Mouse (Mus musculus) bone marrow, adult 2 months (tissue): ENCODE results near the gene Hsd3b7. TPM values are rescaled to one million over a fixed set of nuclear protein-coding genes. Genes with fewer than 3 reads are reported as not detected.
A peak's percentile ranks its signal among the peaks of the same experiment; 100 is the strongest.

Experiments
- H3K27ac ChIP-seq: fragments of 200-500 bp; 2 replicates; pipeline ENCODE4 v1.5.1; 2012; ENCODE audit warnings: low read depth, mild to moderate bottlenecking, control low read depth, inconsistent platforms, low read length; ENCODE audit not compliant: control insufficient read depth, poor library complexity, insufficient read depth
- H3K4me1 ChIP-seq: fragments of 200-500 bp; 2 replicates; pipeline ENCODE4 v1.6.1; 2011; ENCODE audit warnings: low read length; ENCODE audit not compliant: control insufficient read depth, insufficient read depth
- H3K4me3 ChIP-seq: fragments of 200-500 bp; replicated peaks from 2 replicates; pipeline ENCODE3; 2011; ENCODE audit warnings: mild to moderate bottlenecking, low read depth, low read length, control low read depth; ENCODE audit not compliant: control insufficient read depth
- CTCF ChIP-seq: fragments of 200-500 bp; IDR thresholded peaks from 2 replicates; pipeline ENCODE4 v1.5.1; 2011; ENCODE audit warnings: low read length, control low read depth; ENCODE audit not compliant: control insufficient read depth, insufficient read depth
- POLR2A ChIP-seq: fragments of 200-500 bp; IDR thresholded peaks from 2 replicates; pipeline ENCODE4 v1.6.1; 2011; ENCODE audit warnings: low read depth, mild to moderate bottlenecking, control low read depth, low read length, borderline replicate concordance; ENCODE audit not compliant: control insufficient read depth
- WGBS: fragments of 180-500 bp; shearing (Covaris S2); methylation state at CpG from one replicate; pipeline ENCODE4 v1.1.7; 2018; 5-methylcytosine and 5-hydroxymethylcytosine counted together
- polyA plus RNA-seq: library from polyadenylated mRNA; stranded (reverse); fragments of >200 nt; gene quantifications from 2 replicates; pipeline ENCODE4 v1.2.4, GENCODE M21; 2011; ENCODE audit warnings: low replicate concordance; ENCODE audit not compliant: missing spikeins, insufficient read depth, insufficient read length

The Hsd3b7 gene
- polyA plus RNA-seq, 1 experiment: 23.4 TPM

GRCm38 (mm10) chr7:127849973-127850875, 49.8 kb downstream of the Hsd3b7 start:
- no peak overlapping the region for H3K4me3 ChIP-seq
- TF ChIP-seq POLR2A: no peak
- no peak for TF ChIP-seq CTCF
- H3K4me1 ChIP-seq: no peaks in the 10 kb centered on the region
- 0 out of 2 replicates have a peak overlapping the region, but pooled peaks have one; percentile 12 for H3K27ac ChIP-seq
- 57% methylated on average over 6 of the region's 6 CpGs for WGBS

DNA sequence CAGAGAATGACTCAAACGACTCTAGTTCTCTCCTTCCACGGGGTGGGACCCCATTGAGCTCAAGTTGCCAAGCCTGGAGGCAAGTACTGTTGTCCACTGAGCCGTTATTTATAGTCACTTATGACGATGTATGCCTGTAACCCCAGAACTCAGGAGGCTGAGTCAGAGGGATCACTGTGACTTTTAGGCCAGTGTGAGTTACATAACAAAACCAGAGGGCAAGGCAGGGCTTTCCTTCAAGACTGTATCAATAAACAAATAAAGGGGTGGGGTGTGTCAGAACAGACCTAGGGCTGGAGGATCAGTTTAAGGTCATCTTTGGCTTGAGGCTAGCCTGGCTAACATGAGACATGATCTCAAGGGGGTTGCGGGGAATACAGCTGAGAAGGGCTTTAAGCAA, 50.5 kb downstream of the Hsd3b7 start:
- no peak overlapping the region for H3K27ac ChIP-seq
- no peak overlapping the region for H3K4me3 ChIP-seq
- 54% methylated on average over 5 of the region's 5 CpGs for WGBS
- TF ChIP-seq CTCF: no peak
- TF ChIP-seq POLR2A: no peak
- H3K4me1 ChIP-seq: no peaks in the 10 kb centered on the region

Other genes starting within 250 kb of the Hsd3b7 start
- gene Tmem265, start 239.2 kb upstream of the Hsd3b7 start, polyA plus RNA-seq: 20.5 and 41.0 TPM in 2 replicates
- 83.6 and 169 TPM in 2 replicates for gene Phkg2, start 227.3 kb upstream of the Hsd3b7 start, polyA plus RNA-seq
- 9.9 and 15.2 TPM in 2 replicates for gene Ccdc189, start 212.0 kb upstream of the Hsd3b7 start, polyA plus RNA-seq
- gene Rnf40, start 211.8 kb upstream of the Hsd3b7 start, polyA plus RNA-seq: 52.7 and 66.7 TPM in 2 replicates
- gene Zfp629, start 184.8 kb upstream of the Hsd3b7 start, polyA plus RNA-seq: 6.3 and 14.2 TPM in 2 replicates
- gene Bcl7c, start 91.7 kb upstream of the Hsd3b7 start, polyA plus RNA-seq: 44.5 and 65.5 TPM in 2 replicates
- not detected in 2 replicates for gene Ctf1, start 87.9 kb upstream of the Hsd3b7 start, polyA plus RNA-seq
- not detected in 2 replicates for gene Ctf2, start 68.4 kb upstream of the Hsd3b7 start, polyA plus RNA-seq
- 18.8 and 23.0 TPM in 2 replicates for gene Fbxl19, start 56.1 kb upstream of the Hsd3b7 start, polyA plus RNA-seq
- gene Orai3, start 30.8 kb upstream of the Hsd3b7 start, polyA plus RNA-seq: 7.6 and 14.6 TPM in 2 replicates
- gene Setd1a, start 23.9 kb upstream of the Hsd3b7 start, polyA plus RNA-seq: 24.2 and 36.3 TPM in 2 replicates
- gene Gm49388, start 15.0 kb upstream of the Hsd3b7 start, polyA plus RNA-seq: 0.75 TPM in 1 of 2 replicates, not detected in the other
- gene Stx4a, start 23.7 kb downstream of the Hsd3b7 start, polyA plus RNA-seq: 246 and 342 TPM in 2 replicates
- gene Stx1b, start 23.9 kb downstream of the Hsd3b7 start, polyA plus RNA-seq: 1.1 and 1.8 TPM in 2 replicates
- 15.9 and 24.7 TPM in 2 replicates for gene Zfp646, start 75.6 kb downstream of the Hsd3b7 start, polyA plus RNA-seq
- gene Zfp668, start 76.2 kb downstream of the Hsd3b7 start, polyA plus RNA-seq: 4.0 and 8.3 TPM in 2 replicates
- gene Prss53, start 90.4 kb downstream of the Hsd3b7 start, polyA plus RNA-seq: 1.6 TPM in 1 of 2 replicates, not detected in the other
- not detected in 2 replicates for gene Gm21974, start 94.8 kb downstream of the Hsd3b7 start, polyA plus RNA-seq
- 15.1 and 22.3 TPM in 2 replicates for gene Vkorc1, start 95.0 kb downstream of the Hsd3b7 start, polyA plus RNA-seq
- 42.4 and 66.8 TPM in 2 replicates for gene Bckdk, start 103.5 kb downstream of the Hsd3b7 start, polyA plus RNA-seq
- gene Kat8, start 111.9 kb downstream of the Hsd3b7 start, polyA plus RNA-seq: 14.5 and 15.7 TPM in 2 replicates
- 1.8 TPM in 1 of 2 replicates, not detected in the other for gene Prss8, start 129.5 kb downstream of the Hsd3b7 start, polyA plus RNA-seq
- 1.3 and 4.3 TPM in 2 replicates for gene Prss36, start 146.1 kb downstream of the Hsd3b7 start, polyA plus RNA-seq
- 627 and 763 TPM in 2 replicates for gene Fus, start 166.9 kb downstream of the Hsd3b7 start, polyA plus RNA-seq
- gene Pycard, start 193.3 kb downstream of the Hsd3b7 start, polyA plus RNA-seq: 17.7 and 19.9 TPM in 2 replicates
- 0.45 and 1.1 TPM in 2 replicates for gene Trim72, start 203.3 kb downstream of the Hsd3b7 start, polyA plus RNA-seq